Mouse (Mus musculus) induced T-regulatory cell, adult 2 months (primary cell): ENCODE data around the gene Ush2a.

ENCODE experiments used
- DNase-seq: peaks from one replicate; pipeline ENCODE4 v3.0.0-alpha.2; 2012; ENCODE audit warnings: low read depth

Ush2a gene

GRCm38 (mm10) chr1:188772516-188773229 is 510.9 kb downstream of the Ush2a start:
- DNase-seq = no peak

DNA sequence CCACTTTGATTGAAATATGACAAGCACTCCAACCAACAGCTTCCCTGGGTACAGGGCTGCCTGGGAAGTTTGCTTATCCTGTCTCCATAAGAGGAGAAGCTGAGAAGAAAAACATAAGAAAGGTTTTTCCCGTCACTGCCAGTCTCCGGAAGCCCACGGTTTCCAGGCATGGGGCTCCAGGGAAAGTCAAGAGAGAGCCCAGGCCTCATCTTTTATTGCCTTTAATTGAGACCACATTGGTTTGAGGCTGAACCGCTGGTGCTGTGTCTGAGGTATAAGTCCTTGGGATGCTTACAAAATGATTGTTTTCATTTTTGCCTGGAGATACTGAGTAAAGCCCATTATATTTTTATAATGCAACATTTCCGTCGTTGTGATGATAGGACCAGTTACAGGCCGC is 511.8 kb downstream of the Ush2a start:
- no peak for DNase-seq

- DNase-seq = no peak
These were observed 515.8 kb downstream of the Ush2a start for GRCm38 (mm10) chr1:188777556-188778161.

GRCm38 (mm10) chr1:188785056-188785455 is 523.2 kb downstream of the Ush2a start:
- no peak for DNase-seq

DNA sequence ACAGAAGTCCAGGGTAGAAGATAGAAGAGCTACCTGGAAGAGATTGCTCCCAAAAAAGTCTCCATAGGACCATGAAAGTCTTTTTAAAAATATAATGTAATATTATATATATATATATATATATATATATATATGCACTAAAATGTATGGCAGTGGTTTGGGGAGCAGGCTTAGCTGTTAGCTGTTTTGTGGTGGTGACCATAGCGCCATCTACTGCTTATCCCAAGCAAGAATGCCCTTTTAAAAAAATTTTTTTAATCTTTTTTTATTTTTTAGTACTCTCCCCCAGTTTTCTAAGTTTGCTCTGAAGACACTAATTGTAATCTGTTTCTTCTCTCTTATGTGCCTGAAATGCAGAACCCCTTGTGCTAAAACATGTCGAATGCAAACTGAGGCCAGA is 543.2 kb downstream of the Ush2a start:
- no peak for DNase-seq

- no peak for DNase-seq
These were observed 544.0 kb downstream of the Ush2a start for GRCm38 (mm10) chr1:188805852-188806251.

- no peak for DNase-seq
These were observed 548.8 kb downstream of the Ush2a start for GRCm38 (mm10) chr1:188810631-188811030.

DNA sequence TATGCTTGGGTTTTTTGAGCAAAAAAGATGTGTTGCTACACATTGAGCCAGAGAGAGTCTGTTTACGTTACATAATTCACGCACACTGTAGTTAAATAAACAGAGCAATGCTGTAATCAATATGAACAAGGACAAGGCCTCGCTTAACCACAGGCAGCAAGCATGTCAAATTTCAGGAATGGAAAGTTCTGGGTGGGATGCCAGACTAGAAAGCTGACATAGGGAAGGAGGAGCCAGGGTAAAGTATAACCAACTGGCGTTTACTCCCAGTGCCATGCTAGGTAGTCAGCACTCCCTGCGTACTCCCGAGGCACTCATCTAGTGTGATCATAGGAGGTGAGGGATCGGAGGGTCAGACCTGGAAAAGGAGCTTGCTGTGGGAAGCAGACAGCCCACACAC is 553.2 kb downstream of the Ush2a start:
- DNase-seq = no peak

GRCm38 (mm10) chr1:188824195-188824594 is 562.4 kb downstream of the Ush2a start:
- no peak for DNase-seq

GRCm38 (mm10) chr1:188824878-188825532 is 563.2 kb downstream of the Ush2a start:
- DNase-seq = no peak

DNA sequence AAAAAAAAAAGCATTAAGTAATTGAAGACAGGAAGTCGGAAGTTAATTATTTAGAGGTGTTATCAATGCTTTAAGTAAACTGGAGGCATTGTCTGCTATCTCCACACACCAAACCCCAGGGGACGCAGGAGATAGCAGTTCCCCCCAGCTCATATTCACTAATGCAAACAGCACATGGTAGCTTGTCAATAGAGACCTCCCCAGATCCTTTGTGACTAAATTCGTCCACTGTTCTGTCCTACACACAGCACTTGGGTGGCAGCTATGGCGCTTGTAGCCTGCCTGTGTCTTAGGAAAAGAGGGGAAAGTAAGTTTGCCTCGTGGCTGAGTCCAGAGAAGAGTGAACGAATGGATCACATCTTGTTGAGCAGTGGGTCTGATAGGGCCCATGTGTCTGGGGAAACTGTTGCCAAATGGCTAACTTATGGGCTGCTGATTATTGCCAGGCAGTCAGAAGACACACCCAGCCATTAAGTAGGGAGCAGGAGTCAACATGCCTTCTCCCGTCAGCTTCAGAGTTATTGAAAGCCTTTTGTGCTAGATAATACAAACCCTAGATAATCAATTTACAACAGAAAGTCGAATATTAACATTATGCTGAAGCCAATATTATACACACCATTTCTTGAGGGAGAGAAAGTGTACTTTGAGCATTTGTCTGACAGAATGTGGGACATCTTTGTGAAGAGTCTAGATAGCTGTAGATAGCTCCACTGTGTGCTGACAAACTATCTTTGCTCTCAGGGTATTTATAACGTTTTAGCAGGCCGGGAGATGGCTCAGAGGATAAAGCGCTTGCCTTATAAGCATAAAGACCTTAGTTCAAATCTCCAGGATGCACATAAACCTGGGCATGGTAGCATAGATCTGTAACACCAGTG is 568.9 kb downstream of the Ush2a start:
- no peak for DNase-seq

GRCm38 (mm10) chr1:188833906-188834305 is 572.1 kb downstream of the Ush2a start:
- no peak for DNase-seq

DNA sequence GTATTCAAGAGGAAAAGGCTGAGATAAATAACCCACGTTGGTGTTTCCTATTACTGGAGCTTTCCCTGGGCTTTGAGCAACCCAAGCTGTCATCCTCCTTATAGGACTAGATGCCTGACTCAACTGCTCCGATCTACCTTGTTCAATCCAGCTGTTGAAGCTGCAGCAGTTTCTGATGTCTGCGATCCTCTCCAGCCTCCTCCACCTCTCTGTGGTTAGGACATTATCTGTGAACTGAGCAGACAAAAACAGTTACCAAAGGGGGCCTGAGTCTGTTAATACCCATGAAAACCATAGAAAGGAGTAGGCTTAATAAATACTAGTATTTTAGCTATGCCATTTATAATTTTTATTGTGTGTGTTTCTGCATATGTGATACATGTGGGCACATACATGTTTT is 572.9 kb downstream of the Ush2a start:
- no peak for DNase-seq

GRCm38 (mm10) chr1:188837613-188838295 is 575.9 kb downstream of the Ush2a start:
- DNase-seq = no peak

DNA sequence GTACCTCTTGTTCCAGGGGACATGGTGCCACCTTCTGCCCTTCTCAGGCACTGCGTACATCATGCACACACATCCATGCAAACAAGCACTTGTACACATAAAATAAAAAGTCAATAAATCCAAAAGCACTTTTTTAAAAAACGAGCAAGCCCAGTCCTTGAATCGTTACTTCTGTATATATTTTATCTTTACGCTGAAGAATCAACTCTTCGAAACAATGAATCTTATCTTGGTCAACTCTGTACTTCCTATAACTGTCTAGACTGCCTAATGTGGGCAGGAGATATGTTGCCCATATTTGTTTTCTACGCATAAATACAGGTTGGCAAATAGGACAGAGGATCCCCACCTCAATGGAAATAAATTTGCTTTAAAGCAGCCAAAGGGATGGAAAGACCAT is 585.4 kb downstream of the Ush2a start:
- no peak for DNase-seq

- DNase-seq = no peak
These were observed 591.0 kb downstream of the Ush2a start for GRCm38 (mm10) chr1:188852776-188853175.

- DNase-seq = no peak
These were observed 592.4 kb downstream of the Ush2a start for GRCm38 (mm10) chr1:188854240-188854639.

DNA sequence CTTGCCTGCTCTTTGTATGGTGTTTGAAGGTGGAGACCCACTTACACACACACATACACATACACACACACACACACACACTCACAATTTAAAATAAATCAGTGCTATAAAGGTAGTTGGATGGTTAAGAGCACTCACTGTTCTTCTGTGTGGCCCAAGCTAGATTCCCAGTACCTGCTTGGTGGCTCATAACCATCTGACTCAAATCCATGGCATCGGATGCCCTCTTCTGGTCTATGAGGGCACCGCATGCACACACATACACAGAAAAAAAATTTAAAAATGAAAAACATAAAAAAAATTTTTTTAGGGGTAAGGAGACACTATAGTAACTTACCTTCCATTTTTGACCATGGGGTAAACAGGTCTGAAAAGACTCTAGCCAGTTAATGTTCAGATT is 593.2 kb downstream of the Ush2a start:
- no peak for DNase-seq

DNA sequence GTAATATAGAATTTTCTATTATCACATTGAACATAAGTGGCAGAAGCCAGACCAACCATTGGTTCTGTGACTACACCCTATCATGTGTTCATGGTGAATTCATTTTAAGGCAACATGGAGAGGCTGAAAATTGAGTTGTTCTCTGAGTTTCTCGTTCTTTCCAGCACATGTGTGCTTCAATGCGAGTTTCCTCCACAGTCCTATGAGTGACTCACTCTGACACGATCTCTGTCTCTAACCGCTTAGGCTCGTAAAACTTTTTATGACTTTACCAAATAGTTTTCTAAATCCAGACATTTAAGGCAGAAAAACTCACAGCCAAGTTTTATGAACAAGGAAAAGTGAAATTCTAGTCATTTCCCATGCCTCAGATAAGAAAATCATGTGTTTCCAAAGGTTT is 597.9 kb downstream of the Ush2a start:
- no peak for DNase-seq

DNA sequence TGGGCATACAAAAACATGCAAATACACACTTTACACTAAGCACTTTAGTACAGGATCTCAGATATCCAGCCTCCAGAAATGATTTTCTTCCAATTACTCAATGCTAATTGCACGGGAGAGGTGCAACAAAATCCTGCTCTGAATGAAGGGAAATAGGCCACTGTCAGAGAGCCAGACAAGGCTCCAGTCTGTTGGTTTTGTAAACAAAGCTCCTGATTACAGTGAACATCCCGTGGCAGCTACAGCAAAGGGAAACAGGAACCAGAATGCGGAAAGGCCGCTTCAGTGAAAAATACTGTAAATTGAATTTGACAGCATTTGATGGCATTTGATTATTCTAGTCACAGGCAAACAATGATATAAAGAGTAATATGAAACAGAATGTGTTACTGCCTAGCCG is 604.1 kb downstream of the Ush2a start:
- DNase-seq = no peak

DNA sequence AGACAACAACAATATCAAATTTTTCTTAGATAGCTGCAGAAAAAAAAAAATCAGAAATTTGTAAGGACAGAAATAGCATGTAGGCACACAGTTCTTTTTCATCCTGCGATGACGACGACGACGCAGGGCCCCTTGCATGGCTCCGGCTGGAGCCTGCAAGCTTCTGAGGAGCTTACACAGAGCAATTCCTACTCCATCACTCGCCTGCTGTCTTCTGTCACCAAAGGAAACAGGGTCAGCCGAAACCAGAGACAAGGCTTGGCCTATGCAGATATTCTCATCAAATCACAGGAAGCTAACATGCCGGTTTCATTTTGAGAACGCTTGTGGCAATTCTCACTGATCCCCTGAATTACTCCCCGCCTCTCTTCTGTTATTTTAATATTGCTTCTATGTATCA is 604.7 kb downstream of the Ush2a start:
- DNase-seq = no peak

- DNase-seq = no peak
These were observed 616.8 kb downstream of the Ush2a start for GRCm38 (mm10) chr1:188878531-188879055.
